Mouse (Mus musculus) bone marrow, adult 2 months (tissue): ENCODE results near the gene Tas2r108. TPM values are rescaled to one million over a fixed set of nuclear protein-coding genes. Genes with fewer than 3 reads are reported as not detected.

Source experiments
- H3K27ac ChIP-seq: fragments of 200-500 bp; 2 replicates; pipeline ENCODE4 v1.5.1; 2012; ENCODE audit warnings: low read depth, mild to moderate bottlenecking, control low read depth, inconsistent platforms, low read length; ENCODE audit not compliant: control insufficient read depth, poor library complexity, insufficient read depth
- H3K4me1 ChIP-seq: fragments of 200-500 bp; 2 replicates; pipeline ENCODE4 v1.6.1; 2011; ENCODE audit warnings: low read length; ENCODE audit not compliant: control insufficient read depth, insufficient read depth
- H3K4me3 ChIP-seq: fragments of 200-500 bp; replicated peaks from 2 replicates; pipeline ENCODE3; 2011; ENCODE audit warnings: mild to moderate bottlenecking, low read depth, low read length, control low read depth; ENCODE audit not compliant: control insufficient read depth
- CTCF ChIP-seq: fragments of 200-500 bp; IDR thresholded peaks from 2 replicates; pipeline ENCODE4 v1.5.1; 2011; ENCODE audit warnings: low read length, control low read depth; ENCODE audit not compliant: control insufficient read depth, insufficient read depth
- POLR2A ChIP-seq: fragments of 200-500 bp; IDR thresholded peaks from 2 replicates; pipeline ENCODE4 v1.6.1; 2011; ENCODE audit warnings: low read depth, mild to moderate bottlenecking, control low read depth, low read length, borderline replicate concordance; ENCODE audit not compliant: control insufficient read depth
- WGBS: fragments of 180-500 bp; shearing (Covaris S2); methylation state at CpG from one replicate; pipeline ENCODE4 v1.1.7; 2018; 5-methylcytosine and 5-hydroxymethylcytosine counted together
- polyA plus RNA-seq: library from polyadenylated mRNA; stranded (reverse); fragments of >200 nt; gene quantifications from 2 replicates; pipeline ENCODE4 v1.2.4, GENCODE M21; 2011; ENCODE audit warnings: low replicate concordance; ENCODE audit not compliant: missing spikeins, insufficient read depth, insufficient read length

The Tas2r108 gene
- polyA plus RNA-seq, 1 experiment: not detected

- Histone ChIP-seq H3K27ac (no peak within 1 kb of the TSS), H3K4me1 (no peaks in the 10 kb centered on the region), H3K4me3 (no peak within 1 kb of the TSS)
- TF ChIP-seq CTCF (no peak), POLR2A (no peak)
Observed at GRCm38 (mm10) chr6:40490933-40491332, 2.4 kb upstream of the Tas2r108 start, which contains the start of gene Tas2r137. TSS of gene Tas2r137 (plus strand) at chr6:40491233.

DNA sequence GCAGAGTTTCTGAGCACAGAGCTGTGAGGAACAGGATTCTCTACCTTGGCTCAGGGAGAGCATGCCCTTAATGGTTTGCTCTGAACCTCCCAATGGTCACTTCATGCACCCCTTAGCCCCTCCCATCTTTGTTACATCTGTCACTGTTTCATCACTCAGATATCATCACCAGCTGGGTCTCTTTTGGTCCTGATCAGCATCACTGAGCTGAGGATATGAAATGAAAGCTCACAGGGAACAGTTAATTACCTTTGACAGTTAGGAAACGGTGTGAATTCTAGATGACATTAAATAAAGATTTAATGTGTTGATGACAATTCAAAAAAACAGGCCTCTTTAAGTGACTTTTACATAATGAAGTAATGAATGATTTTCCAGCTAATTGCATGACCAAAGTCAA, 26.1 kb downstream of the Tas2r108 start, which contains the start of gene Prss37:
Gene Prss37, minus strand, starts transcription at position 101 of the 400 bp plus-strand sequence.
- WGBS: 60% methylated on average over 1 of the region's 1 CpGs
- H3K27ac ChIP-seq: no peak within 1 kb of the TSS
- TF ChIP-seq CTCF: no peak
- no peak for TF ChIP-seq POLR2A
- H3K4me1 ChIP-seq: no peaks in the 10 kb centered on the region
- H3K4me3 ChIP-seq: no peak within 1 kb of the TSS

Other genes with a start within 250 kb of the Tas2r108 start
- 3.5 and 4.9 TPM in 2 replicates for gene Agk, start 168.4 kb upstream of the Tas2r108 start, polyA plus RNA-seq
- gene E330009J07Rik, start 57.4 kb upstream of the Tas2r108 start, polyA plus RNA-seq: 1.5 and 3.8 TPM in 2 replicates
- gene Wee2, start 54.4 kb upstream of the Tas2r108 start, polyA plus RNA-seq: not detected in 2 replicates
- 48.1 and 71.7 TPM in 2 replicates for gene Ssbp1, start 22.2 kb upstream of the Tas2r108 start, polyA plus RNA-seq
- gene Tas2r137, start 2.3 kb upstream of the Tas2r108 start, polyA plus RNA-seq: not detected in 2 replicates
- gene Prss37, start 26.0 kb downstream of the Tas2r108 start, polyA plus RNA-seq: not detected in 2 replicates
- gene Olfr461, start 61.5 kb downstream of the Tas2r108 start, polyA plus RNA-seq: not detected in 2 replicates
- not detected in 2 replicates for gene Olfr460, start 76.0 kb downstream of the Tas2r108 start, polyA plus RNA-seq
- gene Clec5a, start 92.3 kb downstream of the Tas2r108 start, polyA plus RNA-seq: 7.8 and 29.5 TPM in 2 replicates
- not detected in 2 replicates for gene Tas2r138, start 119.8 kb downstream of the Tas2r108 start, polyA plus RNA-seq
- gene Mgam, start 135.3 kb downstream of the Tas2r108 start, polyA plus RNA-seq: 6.0 and 10.9 TPM in 2 replicates